Mouse (Mus musculus): ENCODE data around the gene Copa.

GRCm38 (mm10) chr1:172094295-172094694 lies 12.0 kb downstream of the Copa start:
- TF ChIP-seq CTCF (conservative IDR thresholded peaks at IDR 0.05; ENCODE audit: low read length) (no peak), POU5F1 (IDR thresholded peaks at IDR 0.05; ENCODE audit: borderline replicate concordance, low read length) (no peak)

All from E14TG2a.4 (cell line).